Mouse (Mus musculus) stomach, postnatal 0 days (tissue): ENCODE measurements around the gene Rasa4. TPM values are rescaled to one million over a fixed set of nuclear protein-coding genes. Genes with fewer than 3 reads are reported as not detected.
A peak's percentile ranks its signal among the peaks of the same experiment; 100 is the strongest.
"Not testable (repeated sequence)": the region's sequence is repeated elsewhere in the genome, so short reads cannot be mapped to it uniquely, and the experiment has no call there.

ENCODE experiments used
- ATAC-seq: fragments of 200-750 bp; cut with Nextera tagmentation; 2 replicates; pipeline ENCODE4 v1.8.0; 2017; ENCODE audit not compliant: low FRiP score, low TSS enrichment
- DNase-seq: peaks from one replicate; pipeline ENCODE4 v3.0.0-alpha.2; 2016; ENCODE audit warnings: low spot score
- H3K27ac ChIP-seq: fragments of 300-500 bp; sonication (generic); replicated peaks from 2 replicates; pipeline ENCODE4 v1.5.1; 2014; ENCODE audit warnings: mild to moderate bottlenecking, control low read depth
- H3K27me3 ChIP-seq: fragments of 300-500 bp; sonication (generic); 2 replicates; pipeline ENCODE4 v1.6.1; 2014; ENCODE audit warnings: low read length; ENCODE audit not compliant: control insufficient read depth, insufficient read depth
- H3K36me3 ChIP-seq: fragments of 300-500 bp; sonication (generic); 2 replicates; pipeline ENCODE4 v1.6.1; 2014; ENCODE audit warnings: low read length, mixed read lengths; ENCODE audit not compliant: control insufficient read depth, insufficient read depth
- H3K4me1 ChIP-seq: fragments of 300-500 bp; sonication (generic); replicated peaks from 2 replicates; pipeline ENCODE4 v1.6.1; 2014; ENCODE audit warnings: antibody characterized with exemption; ENCODE audit not compliant: control insufficient read depth, insufficient read depth
- H3K4me2 ChIP-seq: fragments of 300-500 bp; sonication (generic); replicated peaks from 2 replicates; pipeline ENCODE4 v1.6.1; 2014; ENCODE audit warnings: low read depth, mild to moderate bottlenecking, control low read depth, moderate library complexity
- H3K4me3 ChIP-seq: fragments of 300-500 bp; sonication (generic); 2 replicates; pipeline ENCODE4 v1.5.1; 2014; ENCODE audit warnings: low read depth, low read length, control low read depth
- H3K9ac ChIP-seq: fragments of 300-500 bp; sonication (generic); 2 replicates; pipeline ENCODE4 v1.6.1; 2014; ENCODE audit warnings: mild to moderate bottlenecking, low read length, control low read depth, mixed read lengths
- H3K9me3 ChIP-seq: fragments of 300-500 bp; sonication (generic); 2 replicates; pipeline ENCODE4 v1.6.1; 2016; ENCODE audit warnings: low read length; ENCODE audit not compliant: control insufficient read depth
- CTCF ChIP-seq: IDR thresholded peaks from 2 replicates; pipeline ENCODE4 v1.5.1; 2016; ENCODE audit warnings: antibody characterized with exemption, low read depth, mild to moderate bottlenecking, moderate library complexity
- EP300 ChIP-seq: optimal IDR thresholded peaks from 2 replicates; pipeline ENCODE3; 2016; ENCODE audit warnings: antibody characterized with exemption
- WGBS: fragments of 180-500 bp; shearing (Covaris S2); extraction: QIAGEN DNeasy Blood & Tissue Kit; methylation state at CpG from one replicate; pipeline ENCODE4 v1.1.7; 2014; 5-methylcytosine and 5-hydroxymethylcytosine counted together
- polyA plus RNA-seq: library from polyadenylated mRNA; unstranded; fragments of >200 nt; fragmentation: Nextera tagmentation; extraction: Ambion mirVana; gene quantifications from 2 replicates; pipeline ENCODE4 v1.2.1, GENCODE M21; 2015

The Rasa4 gene
- polyA plus RNA-seq, 1 experiment from 2014 or later: 4.0 TPM

GRCm38 (mm10) chr5:136057085-136057484, 26.6 kb upstream of the Rasa4 start:
- H3K4me3 ChIP-seq: peak overlapping the region; percentile 19
- H3K27ac ChIP-seq: no peak overlapping the region
- peak overlapping the region; percentile 31; the same call in 1 of the 2 replicates for H3K9ac ChIP-seq
- no peaks in the 10 kb centered on the region for H3K9me3 ChIP-seq
- peaks cover 4% of the 10 kb centered on the region for H3K4me1 ChIP-seq
- no peaks in the 10 kb centered on the region for H3K27me3 ChIP-seq
- peak overlapping the region; percentile 27 for H3K4me2 ChIP-seq
- TF ChIP-seq CTCF (no peak), EP300 (no peak)
- H3K36me3 ChIP-seq: no peaks in the 10 kb centered on the region
- no peak for ATAC-seq
- DNase-seq: no peak
- 7% methylated on average over 8 of the region's 8 CpGs for WGBS

GRCm38 (mm10) chr5:136061567-136061966, 22.1 kb upstream of the Rasa4 start:
- 12% methylated on average over 12 of the region's 12 CpGs for WGBS
- Histone ChIP-seq H3K36me3 (no peaks in the 10 kb centered on the region), H3K27ac (no peak overlapping the region), H3K4me2 (no peak overlapping the region), H3K4me1 (0 out of 2 replicates have a peak, but pooled peaks cover 2% of the 10 kb centered on the region), H3K9me3 (no peaks in the 10 kb centered on the region), H3K9ac (no peak overlapping the region), H3K4me3 (no peak overlapping the region), H3K27me3 (no peaks in the 10 kb centered on the region)
- TF ChIP-seq EP300 (no peak), CTCF (peak; percentile 99)
- DNase-seq: peak; percentile 87
- ATAC-seq: peak; percentile 57

GRCm38 (mm10) chr5:136063920-136064319, 19.8 kb upstream of the Rasa4 start:
- H3K9me3 ChIP-seq: no peaks in the 10 kb centered on the region
- no peak for TF ChIP-seq EP300
- TF ChIP-seq CTCF: no peak
- no peaks in the 10 kb centered on the region for H3K36me3 ChIP-seq
- no peak overlapping the region for H3K4me3 ChIP-seq
- ATAC-seq: no peak
- H3K27me3 ChIP-seq: no peaks in the 10 kb centered on the region
- 89% methylated on average over 10 of the region's 10 CpGs for WGBS
- H3K9ac ChIP-seq: no peak overlapping the region
- DNase-seq: no peak
- no peak overlapping the region for H3K4me2 ChIP-seq
- H3K4me1 ChIP-seq: no peaks in the 10 kb centered on the region
- H3K27ac ChIP-seq: no peak overlapping the region

- WGBS: 46% methylated on average over 11 of the region's 11 CpGs
These were observed 17.1 kb upstream of the Rasa4 start for GRCm38 (mm10) chr5:136066404-136067148.

GRCm38 (mm10) chr5:136069411-136069810, 14.3 kb upstream of the Rasa4 start:
- Histone ChIP-seq H3K4me3 (no peak overlapping the region), H3K27ac (no peak overlapping the region), H3K4me2 (no peak overlapping the region), H3K4me1 (no peaks in the 10 kb centered on the region), H3K9ac (no peak overlapping the region), H3K36me3 (no peaks in the 10 kb centered on the region), H3K27me3 (no peaks in the 10 kb centered on the region), H3K9me3 (no peaks in the 10 kb centered on the region)
- TF ChIP-seq EP300 (no peak), CTCF (no peak)
- WGBS: 53% methylated on average over 2 of the region's 2 CpGs
- DNase-seq (no peak), ATAC-seq (no peak)

More at GRCm38 (mm10) chr5:136066404-136067148, 17.1 kb upstream of the Rasa4 start:
- peak; percentile 69 for ATAC-seq
- H3K9me3 ChIP-seq, H3K4me2 ChIP-seq, H3K4me3 ChIP-seq, H3K4me1 ChIP-seq, H3K9ac ChIP-seq, H3K36me3 ChIP-seq, H3K27me3 ChIP-seq, DNase-seq, H3K27ac ChIP-seq: not testable (repeated sequence)

- Histone ChIP-seq H3K4me2 (no peak overlapping the region), H3K4me3 (no peak overlapping the region), H3K27me3 (no peaks in the 10 kb centered on the region), H3K9ac (no peak overlapping the region), H3K27ac (no peak overlapping the region), H3K9me3 (no peaks in the 10 kb centered on the region), H3K36me3 (no peaks in the 10 kb centered on the region), H3K4me1 (no peaks in the 10 kb centered on the region)
- TF ChIP-seq CTCF (no peak), EP300 (no peak)
- no peak for ATAC-seq
- 41% methylated on average over 6 of the region's 6 CpGs for WGBS
- no peak for DNase-seq
These were observed 10.7 kb upstream of the Rasa4 start for GRCm38 (mm10) chr5:136073051-136073450.
